Mouse (Mus musculus) MEL (cell line): ENCODE results near the gene Slc4a4. TPM values are rescaled to one million over a fixed set of nuclear protein-coding genes. Genes with fewer than 3 reads are reported as not detected.

ENCODE experiments used
- DNase-seq: peaks from one replicate; pipeline ENCODE4 v3.0.0; 2011; ENCODE audit warnings: low read depth, low spot score
- H3K27ac ChIP-seq: 2 replicates; pipeline ENCODE4 v1.5.1; 2012; ENCODE audit warnings: low read depth, mild to moderate bottlenecking, control low read depth, low read length, moderate library complexity; ENCODE audit not compliant: control insufficient read depth
- H3K27me3 ChIP-seq, 2 experiments: fragments of 150-350 bp in 1 of 2; sonication (generic) in 1 of 2; 2 replicates each; pipeline ENCODE4 v1.6.1; 2012; ENCODE audit warnings: low read length in 2 of 2, mild to moderate bottlenecking in 2 of 2, improper control_type of control experiment in 1 of 2, moderate library complexity in 1 of 2; ENCODE audit not compliant: insufficient read depth in 2 of 2, control insufficient read depth in 1 of 2
- H3K36me3 ChIP-seq, 2 experiments: 2 replicates each; pipeline ENCODE4 v1.6.1; 2012 to 2014; ENCODE audit warnings: low read length in 2 of 2, improper control_type of control experiment in 1 of 2, inconsistent platforms in 1 of 2, mild to moderate bottlenecking in 1 of 2; ENCODE audit not compliant: insufficient read depth in 2 of 2, control insufficient read depth in 1 of 2
- H3K4me1 ChIP-seq, 2 experiments: fragments of 150-350 bp in 1 of 2; sonication (generic) in 1 of 2; 2 replicates each; pipeline ENCODE4 v1.6.1; 2012; ENCODE audit warnings: low read length in 2 of 2, improper control_type of control experiment in 1 of 2, mild to moderate bottlenecking in 1 of 2; ENCODE audit not compliant: insufficient read depth in 2 of 2, control insufficient read depth in 1 of 2
- H3K4me3 ChIP-seq, 2 experiments: fragments of 150-350 bp in 1 of 2; sonication (generic) in 1 of 2; 2 replicates each; pipeline ENCODE4 v1.5.1; 2012; ENCODE audit warnings: low read depth in 2 of 2, low read length in 2 of 2, mild to moderate bottlenecking in 2 of 2, moderate library complexity in 2 of 2, control low read depth in 1 of 2, improper control_type of control experiment in 1 of 2; ENCODE audit not compliant: control insufficient read depth in 1 of 2, insufficient read depth in 1 of 2
- H3K79me2 ChIP-seq: 2 replicates; pipeline ENCODE4 v1.6.1; 2012; ENCODE audit warnings: mild to moderate bottlenecking, low read length, moderate library complexity; ENCODE audit not compliant: control insufficient read depth, poor library complexity, insufficient read depth
- H3K9ac ChIP-seq: 2 replicates; pipeline ENCODE4 v1.6.1; 2012; ENCODE audit warnings: low read depth, mild to moderate bottlenecking, control low read depth, low read length, moderate library complexity; ENCODE audit not compliant: control insufficient read depth, poor library complexity, severe bottlenecking
- H3K9me3 ChIP-seq: fragments of 150-350 bp; sonication (generic); replicated peaks from 2 replicates; pipeline ENCODE4 v1.6.1; 2012; ENCODE audit warnings: mild to moderate bottlenecking, low read length, improper control_type of control experiment, moderate library complexity; ENCODE audit not compliant: insufficient read depth
- BHLHE40 ChIP-seq: IDR thresholded peaks from 2 replicates; pipeline ENCODE4 v1.6.1; 2012; ENCODE audit warnings: low read depth, mild to moderate bottlenecking, inconsistent platforms, low read length, improper control_type of control experiment, borderline replicate concordance
- CTCF ChIP-seq, 3 experiments: IDR thresholded peaks in 2 of 3; conservative IDR thresholded peaks in 1 of 3; 2 replicates each; pipeline ENCODE4 v1.5.1; 2011 to 2012; ENCODE audit warnings: low read length in 3 of 3, low read depth in 2 of 3, mild to moderate bottlenecking in 2 of 3, improper control_type of control experiment in 1 of 3, inconsistent platforms in 1 of 3, mixed read lengths in 1 of 3, moderate library complexity in 1 of 3; ENCODE audit not compliant: control insufficient read depth in 1 of 3, insufficient read depth in 1 of 3, poor library complexity in 1 of 3, severe bottlenecking in 1 of 3
- EP300 ChIP-seq, 2 experiments: IDR thresholded peaks; 2 replicates each; pipeline ENCODE4 v1.6.1; 2011; ENCODE audit warnings: improper control_type of control experiment in 2 of 2, low read length in 2 of 2, low read depth in 1 of 2, mild to moderate bottlenecking in 1 of 2
- ETS1 ChIP-seq: IDR thresholded peaks from 2 replicates; pipeline ENCODE4 v1.6.1; 2012; ENCODE audit warnings: low read depth, mild to moderate bottlenecking, inconsistent platforms, low read length, improper control_type of control experiment, moderate library complexity
- MAX ChIP-seq: IDR thresholded peaks from 2 replicates; pipeline ENCODE4 v1.6.1; 2011; ENCODE audit warnings: low read length, improper control_type of control experiment
- MAZ ChIP-seq: IDR thresholded peaks from 2 replicates; pipeline ENCODE4 v1.6.1; 2012; ENCODE audit warnings: low read depth, mild to moderate bottlenecking, inconsistent platforms, low read length, improper control_type of control experiment
- MEF2A ChIP-seq: IDR thresholded peaks from 2 replicates; pipeline ENCODE4 v1.6.1; 2014; ENCODE audit warnings: low read depth, mild to moderate bottlenecking, inconsistent platforms, low read length, improper control_type of control experiment; ENCODE audit not compliant: poor library complexity, insufficient replicate concordance, severe bottlenecking; ENCODE audit errors: extremely low read depth
- MYB ChIP-seq: IDR thresholded peaks from 2 replicates; pipeline ENCODE4 v1.6.1; 2011; ENCODE audit warnings: mild to moderate bottlenecking, low read depth, low read length, improper control_type of control experiment
- MYC ChIP-seq: IDR thresholded peaks from 2 replicates; pipeline ENCODE4 v1.6.1; 2011; ENCODE audit warnings: low read depth, mild to moderate bottlenecking, low read length, improper control_type of control experiment, moderate library complexity
- POLR2AphosphoS2 ChIP-seq: IDR thresholded peaks from 2 replicates; pipeline ENCODE4 v1.6.1; 2011; ENCODE audit warnings: low read length, improper control_type of control experiment
- POLR2AphosphoS5 ChIP-seq: IDR thresholded peaks from 2 replicates; pipeline ENCODE4 v1.6.1; 2012; ENCODE audit warnings: low read depth, borderline replicate concordance, mild to moderate bottlenecking, inconsistent platforms, low read length, moderate library complexity, mixed read lengths
- RCOR1 ChIP-seq: IDR thresholded peaks from 2 replicates; pipeline ENCODE4 v1.6.1; 2012; ENCODE audit warnings: low read depth, mild to moderate bottlenecking, inconsistent platforms, low read length, improper control_type of control experiment
- SMC3 ChIP-seq: IDR thresholded peaks from 2 replicates; pipeline ENCODE4 v1.6.1; 2011; ENCODE audit warnings: low read depth, low read length, improper control_type of control experiment
- TAL1 ChIP-seq: IDR thresholded peaks from 2 replicates; pipeline ENCODE4 v1.6.1; 2012; ENCODE audit warnings: mild to moderate bottlenecking, inconsistent platforms, low read length, moderate library complexity, mixed read lengths
- UBTF ChIP-seq: IDR thresholded peaks from 2 replicates; pipeline ENCODE4 v1.6.1; 2012; ENCODE audit warnings: low read depth, mild to moderate bottlenecking, inconsistent platforms, low read length, improper control_type of control experiment, moderate library complexity, borderline replicate concordance; ENCODE audit not compliant: insufficient read depth
- ZC3H11A ChIP-seq: IDR thresholded peaks from 2 replicates; pipeline ENCODE4 v1.6.1; 2012; ENCODE audit warnings: low read depth, mild to moderate bottlenecking, inconsistent platforms, low read length, improper control_type of control experiment
- ZKSCAN1 ChIP-seq: IDR thresholded peaks from 2 replicates; pipeline ENCODE4 v1.6.1; 2012; ENCODE audit warnings: low read depth, mild to moderate bottlenecking, inconsistent platforms, low read length, improper control_type of control experiment, moderate library complexity
- polyA plus RNA-seq, 2 experiments: library from polyadenylated mRNA; stranded (reverse) in 1 of 2; unstranded in 1 of 2; fragments of >175 nt in 1 of 2; fragments of >200 nt in 1 of 2; gene quantifications; 2 replicates each; pipeline versions ENCODE4 v1.2.1 to v1.2.4; 2012; ENCODE audit warnings: low replicate concordance in 2 of 2, low read depth in 1 of 2; ENCODE audit not compliant: insufficient read length in 2 of 2, insufficient read depth in 1 of 2, missing spikeins in 1 of 2
- total RNA-seq: library from RNA; depleted of rRNA; stranded (reverse); fragments of 300-350 nt; gene quantifications from 2 replicates; pipeline ENCODE4 v1.2.3, GENCODE M21; 2012

The Slc4a4 gene
- total and polyA plus RNA-seq, 3 experiments: not detected

GRCm38 (mm10) chr5:89067111-89067510 is 180.5 kb downstream of the Slc4a4 start:
- TF ChIP-seq MYC (no peak), TAL1 (no peak), MAX (no peak), RCOR1 (no peak), MAZ (no peak)
- no peaks in the 10 kb centered on the region for H3K9me3 ChIP-seq
- H3K27ac ChIP-seq: no peak overlapping the region
- no peak overlapping the region for H3K9ac ChIP-seq
- H3K4me3 ChIP-seq: no peak overlapping the region
- no peaks in the 10 kb centered on the region for H3K4me1 ChIP-seq
- no peaks in the 10 kb centered on the region for H3K79me2 ChIP-seq
- H3K36me3 ChIP-seq: no peaks in the 10 kb centered on the region
- DNase-seq: no peak
- no peaks in the 10 kb centered on the region for H3K27me3 ChIP-seq

- DNase-seq: no peak
- no peak overlapping the region for H3K9ac ChIP-seq
- TF ChIP-seq MYC (no peak), UBTF (no peak), BHLHE40 (no peak), POLR2AphosphoS2 (no peak)
- TF ChIP-seq, all 39 proteins: peak for 0
- H3K4me3 ChIP-seq: no peak overlapping the region
- no peaks in the 10 kb centered on the region for H3K9me3 ChIP-seq
- H3K27me3 ChIP-seq: no peaks in the 10 kb centered on the region
- H3K27ac ChIP-seq: no peak overlapping the region
- no peaks in the 10 kb centered on the region for H3K4me1 ChIP-seq
- no peaks in the 10 kb centered on the region for H3K79me2 ChIP-seq
- no peaks in the 10 kb centered on the region for H3K36me3 ChIP-seq
These were observed 181.5 kb downstream of the Slc4a4 start for GRCm38 (mm10) chr5:89068072-89068471.

- Histone ChIP-seq H3K4me1 (no peaks in the 10 kb centered on the region), H3K36me3 (no peaks in the 10 kb centered on the region), H3K9me3 (no peaks in the 10 kb centered on the region), H3K9ac (no peak overlapping the region), H3K27me3 (no peaks in the 10 kb centered on the region), H3K27ac (no peak overlapping the region), H3K4me3 (no peak overlapping the region), H3K79me2 (no peaks in the 10 kb centered on the region)
- DNase-seq: no peak
- TF ChIP-seq ETS1 (no peak), ZC3H11A (no peak), MAX (no peak), MEF2A (no peak), MYC (no peak), SMC3 (no peak), MYB (no peak), CTCF (IDR thresholded peaks at IDR 0.05 in 2 of 3, conservative IDR thresholded peaks at IDR 0.05 in 1 of 3; ENCODE audit: control insufficient read depth in 1 of 3, insufficient read depth in 1 of 3, low read depth in 2 of 3, low read length in 3 of 3, poor library complexity in 1 of 3, severe bottlenecking in 1 of 3) (no peak), POLR2AphosphoS5 (no peak), ZKSCAN1 (no peak), EP300 (IDR thresholded peaks at IDR 0.05; ENCODE audit: low read depth in 1 of 2, low read length in 2 of 2) (no peak)
These were observed 183.4 kb downstream of the Slc4a4 start for GRCm38 (mm10) chr5:89070051-89070450.
